ENCODE assay signal across 23 mouse cellular contexts in genomic region chr9:27458335-27459040, GRCm38 (mm10).
DNase-seq lines count a peak whose midpoint lies in the region; ATAC-seq and TF ChIP-seq lines count a peak whose summit lies in the region.
"Had no signal": no experiment of that assay in that cellular context is flagged by ENCODE, and none has a peak within 500 bp of the region (broad histone marks: within the 10 kb centered on the region; RNA-seq: fewer than 3 reads in every experiment).

No protein-coding gene starts in this region.

- H3K4me1 ChIP-seq in forebrain, embryonic 14.5 days (ENCODE audit: control insufficient read depth, insufficient read depth, low read length), result peaks cover 7% of the 10 kb centered on the region; the same call in 1 of the 2 replicates
- peaks cover 10% of the 10 kb centered on the region for H3K4me1 ChIP-seq in forebrain, postnatal 0 days (ENCODE audit: insufficient read depth)
- no peaks in the 10 kb centered on the region for H3K4me1 ChIP-seq in hindbrain, postnatal 0 days (ENCODE audit: insufficient read depth, low read length)
- no peaks in the 10 kb centered on the region for H3K4me1 ChIP-seq in hindbrain, embryonic 11.5 days (replicated peaks; ENCODE audit: control insufficient read depth, insufficient read depth, low read length)
- H3K4me1 ChIP-seq in midbrain, embryonic 12.5 days, result peaks cover 3% of the 10 kb centered on the region
- peaks cover 8% of the 10 kb centered on the region; the same call in 1 of the 2 replicates for H3K4me1 ChIP-seq in midbrain, embryonic 16.5 days (ENCODE audit: control insufficient read depth, insufficient read depth, low read length)
- 0 out of 2 replicates have a peak, but pooled peaks cover 7% of the 10 kb centered on the region for H3K4me1 ChIP-seq in midbrain, embryonic 14.5 days (ENCODE audit: control insufficient read depth, insufficient read depth, low read length)
- H3K4me1 ChIP-seq in kidney, embryonic 15.5 days, result no peaks in the 10 kb centered on the region

- no peaks in the 10 kb centered on the region for H3K9me3 ChIP-seq in forebrain, embryonic 14.5 days (replicated peaks; ENCODE audit: control insufficient read depth, low read length)
- H3K9me3 ChIP-seq in forebrain, postnatal 0 days (ENCODE audit: low read length), result no peaks in the 10 kb centered on the region
- H3K9me3 ChIP-seq in hindbrain, postnatal 0 days (ENCODE audit: low read length), result no peaks in the 10 kb centered on the region
- no peaks in the 10 kb centered on the region for H3K9me3 ChIP-seq in hindbrain, embryonic 11.5 days (ENCODE audit: control insufficient read depth, low read length)
- no peaks in the 10 kb centered on the region for H3K9me3 ChIP-seq in midbrain, embryonic 12.5 days
- no peaks in the 10 kb centered on the region for H3K9me3 ChIP-seq in midbrain, embryonic 16.5 days (replicated peaks; ENCODE audit: control insufficient read depth, low read length, poor library complexity, severe bottlenecking)
- H3K9me3 ChIP-seq in midbrain, embryonic 14.5 days (ENCODE audit: control insufficient read depth, low read length), result no peaks in the 10 kb centered on the region
- no peaks in the 10 kb centered on the region for H3K9me3 ChIP-seq in kidney, embryonic 15.5 days (replicated peaks)
- H3K9me3 ChIP-seq: heart, embryonic 13.5 days had no signal

- DNase-seq in forebrain, embryonic 14.5 days (ENCODE audit: low spot score), result peak; percentile 7
- DNase-seq in forebrain, postnatal 0 days, result no peak
- no peak for DNase-seq in hindbrain, postnatal 0 days (ENCODE audit: low spot score)
- DNase-seq in hindbrain, embryonic 11.5 days (ENCODE audit: low spot score), result no peak
- DNase-seq in midbrain, embryonic 14.5 days, result peak; percentile 45
- DNase-seq: adrenal gland, adult 2 months; adrenal gland, postnatal 14 days; B cell, adult 2 months; cerebellum, adult 11-12 months; cerebellum, adult 8-10 months; cerebellum, postnatal 14 days; gastrocnemius, adult 2 months; gastrocnemius, postnatal 14 days; heart, adult 18-20 months; heart, postnatal 14 days; heart, postnatal 4 days had no signal

- H3K27me3 ChIP-seq in forebrain, embryonic 14.5 days (replicated peaks; ENCODE audit: control insufficient read depth, insufficient read depth, low read length), result no peaks in the 10 kb centered on the region
- no peaks in the 10 kb centered on the region for H3K27me3 ChIP-seq in forebrain, postnatal 0 days (ENCODE audit: insufficient read depth, low read length)
- H3K27me3 ChIP-seq in hindbrain, postnatal 0 days (ENCODE audit: insufficient read depth, low read length), result no peaks in the 10 kb centered on the region
- H3K27me3 ChIP-seq in hindbrain, embryonic 11.5 days (ENCODE audit: control insufficient read depth, insufficient read depth, low read length), result no peaks in the 10 kb centered on the region
- H3K27me3 ChIP-seq in midbrain, embryonic 12.5 days, result no peaks in the 10 kb centered on the region
- H3K27me3 ChIP-seq in midbrain, embryonic 16.5 days (ENCODE audit: control insufficient read depth, insufficient read depth, low read depth, low read length), result no peaks in the 10 kb centered on the region
- H3K27me3 ChIP-seq in midbrain, embryonic 14.5 days (ENCODE audit: control insufficient read depth, insufficient read depth, low read length), result no peaks in the 10 kb centered on the region
- H3K27me3 ChIP-seq in kidney, embryonic 15.5 days, result no peaks in the 10 kb centered on the region
- H3K27me3 ChIP-seq: heart, embryonic 13.5 days had no signal

- TF ChIP-seq CTCF in forebrain, postnatal 0 days (IDR thresholded peaks at IDR 0.05; ENCODE audit: low read depth), result no peak
- TF ChIP-seq CTCF in hindbrain, postnatal 0 days (IDR thresholded peaks at IDR 0.05; ENCODE audit: low read depth), result 0 out of 2 replicates have a peak, but pooled peaks have one; percentile 9

- H3K4me3 ChIP-seq in forebrain, embryonic 14.5 days (ENCODE audit: low read depth, low read length), result no peak overlapping the region
- no peak overlapping the region for H3K4me3 ChIP-seq in forebrain, postnatal 0 days (ENCODE audit: low read depth, low read length)
- H3K4me3 ChIP-seq in hindbrain, postnatal 0 days (ENCODE audit: low read length), result no peak overlapping the region
- H3K4me3 ChIP-seq in hindbrain, embryonic 11.5 days (ENCODE audit: low read depth, low read length), result no peak overlapping the region
- no peak overlapping the region for H3K4me3 ChIP-seq in midbrain, embryonic 12.5 days
- H3K4me3 ChIP-seq in midbrain, embryonic 16.5 days (ENCODE audit: low read depth, low read length), result no peak overlapping the region
- H3K4me3 ChIP-seq in midbrain, embryonic 14.5 days (replicated peaks; ENCODE audit: low read depth, low read length), result no peak overlapping the region
- H3K4me3 ChIP-seq in kidney, embryonic 15.5 days (replicated peaks), result no peak overlapping the region
- H3K4me3 ChIP-seq: gastrocnemius, adult 2 months; heart, embryonic 13.5 days had no signal

- ATAC-seq in forebrain, embryonic 14.5 days, result no peak
- no peak for ATAC-seq in forebrain, postnatal 0 days
- ATAC-seq in hindbrain, postnatal 0 days, result no peak
- no peak for ATAC-seq in hindbrain, embryonic 11.5 days (ENCODE audit: low FRiP score)
- ATAC-seq in midbrain, embryonic 12.5 days (ENCODE audit: low FRiP score, low read depth), result peak; percentile 69
- no peak for ATAC-seq in midbrain, embryonic 16.5 days
- no peak for ATAC-seq in midbrain, embryonic 14.5 days (ENCODE audit: low FRiP score, low TSS enrichment)
- ATAC-seq in kidney, embryonic 15.5 days (replicated peaks; ENCODE audit: low FRiP score), result no peak
- ATAC-seq: forebrain, embryonic 16.5 days; intestine, postnatal 0 days had no signal

- 11% methylated on average over 3 of the region's 3 CpGs for WGBS in forebrain, embryonic 14.5 days
- 17% methylated on average over 3 of the region's 3 CpGs for WGBS in forebrain, postnatal 0 days
- WGBS in hindbrain, postnatal 0 days, result 25% methylated on average over 3 of the region's 3 CpGs
- 39% methylated on average over 3 of the region's 3 CpGs for WGBS in hindbrain, embryonic 11.5 days
- 23% methylated on average over 3 of the region's 3 CpGs for WGBS in midbrain, embryonic 12.5 days
- 19% methylated on average over 3 of the region's 3 CpGs for WGBS in midbrain, embryonic 16.5 days
- WGBS in midbrain, embryonic 14.5 days, result 14% methylated on average over 3 of the region's 3 CpGs
- 52% methylated on average over 3 of the region's 3 CpGs for WGBS in kidney, embryonic 15.5 days

- no peak overlapping the region for H3K9ac ChIP-seq in forebrain, embryonic 14.5 days (ENCODE audit: low read length)
- no peak overlapping the region for H3K9ac ChIP-seq in forebrain, postnatal 0 days
- no peak overlapping the region for H3K9ac ChIP-seq in hindbrain, postnatal 0 days (replicated peaks; ENCODE audit: low read length)
- no peak overlapping the region for H3K9ac ChIP-seq in hindbrain, embryonic 11.5 days (ENCODE audit: low read depth, low read length)
- no peak overlapping the region for H3K9ac ChIP-seq in midbrain, embryonic 12.5 days (replicated peaks)
- H3K9ac ChIP-seq in midbrain, embryonic 16.5 days (ENCODE audit: low read depth, low read length), result no peak overlapping the region
- no peak overlapping the region for H3K9ac ChIP-seq in midbrain, embryonic 14.5 days (replicated peaks; ENCODE audit: low read length)
- no peak overlapping the region for H3K9ac ChIP-seq in kidney, embryonic 15.5 days
- H3K9ac ChIP-seq: heart, embryonic 13.5 days; hindbrain, embryonic 14.5 days had no signal

- H3K4me2 ChIP-seq in forebrain, embryonic 14.5 days (ENCODE audit: low read length), result no peak overlapping the region
- H3K4me2 ChIP-seq in forebrain, postnatal 0 days (ENCODE audit: low read depth), result no peak overlapping the region
- no peak overlapping the region for H3K4me2 ChIP-seq in hindbrain, postnatal 0 days (ENCODE audit: low read depth, low read length)
- no peak overlapping the region for H3K4me2 ChIP-seq in hindbrain, embryonic 11.5 days (replicated peaks; ENCODE audit: low read depth, low read length)
- no peak overlapping the region for H3K4me2 ChIP-seq in midbrain, embryonic 12.5 days (replicated peaks)
- no peak overlapping the region for H3K4me2 ChIP-seq in midbrain, embryonic 16.5 days (ENCODE audit: low read length)
- no peak overlapping the region for H3K4me2 ChIP-seq in midbrain, embryonic 14.5 days (ENCODE audit: low read length)
- no peak overlapping the region for H3K4me2 ChIP-seq in kidney, embryonic 15.5 days
- H3K4me2 ChIP-seq: heart, embryonic 13.5 days; hindbrain, embryonic 14.5 days had no signal

- no peaks in the 10 kb centered on the region for H3K36me3 ChIP-seq in forebrain, embryonic 14.5 days (ENCODE audit: control insufficient read depth, insufficient read depth, low read length)
- H3K36me3 ChIP-seq in forebrain, postnatal 0 days (ENCODE audit: insufficient read depth), result no peaks in the 10 kb centered on the region
- no peaks in the 10 kb centered on the region for H3K36me3 ChIP-seq in hindbrain, postnatal 0 days (ENCODE audit: insufficient read depth, low read length)
- no peaks in the 10 kb centered on the region for H3K36me3 ChIP-seq in hindbrain, embryonic 11.5 days (ENCODE audit: control insufficient read depth, insufficient read depth, low read length)
- no peaks in the 10 kb centered on the region for H3K36me3 ChIP-seq in midbrain, embryonic 12.5 days
- no peaks in the 10 kb centered on the region for H3K36me3 ChIP-seq in midbrain, embryonic 16.5 days (ENCODE audit: control insufficient read depth, insufficient read depth, low read length)
- H3K36me3 ChIP-seq in midbrain, embryonic 14.5 days (ENCODE audit: control insufficient read depth, insufficient read depth, low read length), result no peaks in the 10 kb centered on the region
- no peaks in the 10 kb centered on the region for H3K36me3 ChIP-seq in kidney, embryonic 15.5 days
- H3K36me3 ChIP-seq: heart, embryonic 13.5 days had no signal

- H3K27ac ChIP-seq in forebrain, embryonic 14.5 days (ENCODE audit: low read depth, low read length), result no peak overlapping the region
- no peak overlapping the region for H3K27ac ChIP-seq in forebrain, postnatal 0 days (ENCODE audit: low read depth, low read length)
- no peak overlapping the region for H3K27ac ChIP-seq in hindbrain, postnatal 0 days
- H3K27ac ChIP-seq in hindbrain, embryonic 11.5 days (ENCODE audit: low read depth, low read length), result no peak overlapping the region
- 0 out of 2 replicates have a peak overlapping the region, but pooled peaks have one; percentile 27 for H3K27ac ChIP-seq in midbrain, embryonic 12.5 days (replicated peaks)
- no peak overlapping the region for H3K27ac ChIP-seq in midbrain, embryonic 16.5 days (ENCODE audit: low read length)
- no peak overlapping the region for H3K27ac ChIP-seq in midbrain, embryonic 14.5 days (replicated peaks; ENCODE audit: low read depth, low read length)
- no peak overlapping the region for H3K27ac ChIP-seq in kidney, embryonic 15.5 days
- H3K27ac ChIP-seq: gastrocnemius, adult 2 months; heart, embryonic 13.5 days; hindbrain, embryonic 14.5 days had no signal

Comparison
In these comparisons a context has a peak if more than half of its experiments do, and no peak if none do; other contexts are left out.
1. DNase-seq: peak in forebrain, embryonic 14.5 days (single experiment) and midbrain, embryonic 14.5 days (single experiment); none in forebrain, postnatal 0 days (single experiment), hindbrain, postnatal 0 days (single experiment) and hindbrain, embryonic 11.5 days (single experiment).